Mouse (Mus musculus): ENCODE measurements at regions not wholly inside any gene's neighbourhood (a gene's known extent, or its start where the extent isn't known, plus 50 kb on each side); places are given as distances from the start of the nearest gene placed in this dataset.
A peak's percentile ranks its signal among the peaks of the same experiment; 100 is the strongest.

DNA sequence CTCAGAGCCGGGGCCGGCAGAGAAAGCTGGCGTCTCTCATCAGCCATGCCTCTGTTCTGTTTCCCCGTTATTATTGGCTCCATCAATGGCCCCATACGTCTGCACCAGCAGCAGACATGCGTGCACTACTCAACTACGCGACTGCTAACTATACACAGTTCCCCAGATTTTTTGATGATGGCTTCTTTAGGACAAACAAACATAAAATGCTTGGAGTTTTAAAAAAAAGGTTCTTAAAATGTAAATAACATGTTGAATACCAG is 256.6 kb downstream of the Ankrd16 start:
- DNase-seq = no peak

DNA sequence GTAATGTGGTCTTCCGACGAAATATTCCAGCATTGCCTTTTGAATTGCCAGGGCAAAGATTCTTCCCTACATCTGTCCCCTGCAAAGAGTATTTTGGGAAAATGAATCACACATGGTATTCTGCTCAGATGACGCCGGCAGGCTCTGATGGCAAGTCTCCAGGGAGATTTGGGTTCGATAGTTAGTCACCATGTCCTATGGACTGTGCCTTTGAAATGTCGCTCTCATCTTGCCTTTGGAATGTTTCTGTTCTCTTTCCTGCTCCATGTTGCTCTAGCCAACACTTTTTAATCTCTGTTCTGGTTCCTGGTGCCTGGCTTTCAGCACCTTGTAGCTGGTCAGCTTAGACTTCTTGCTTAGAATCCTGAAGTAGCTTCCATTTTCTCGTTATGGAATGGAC is 252.3 kb downstream of the Itga8 start:
- no peak for DNase-seq

DNA sequence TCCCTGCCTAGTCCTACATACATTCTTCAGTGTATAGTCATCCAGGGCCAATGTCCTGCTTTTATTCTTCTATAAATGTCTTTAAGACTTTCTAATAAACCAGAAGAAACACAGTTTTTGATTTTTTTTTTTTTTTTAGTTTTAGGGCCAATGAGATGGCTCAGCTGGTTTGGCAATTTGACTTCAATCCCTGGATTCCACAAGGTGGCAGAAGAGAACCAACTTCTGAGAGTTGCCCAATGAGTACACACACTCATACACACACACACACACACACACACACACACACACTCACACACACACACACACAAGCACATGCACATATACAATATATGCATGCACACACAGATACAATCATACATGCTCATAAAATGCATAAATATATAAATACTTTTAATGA is 251.8 kb downstream of the Itga8 start:
- DNase-seq = peak; percentile 52

DNA sequence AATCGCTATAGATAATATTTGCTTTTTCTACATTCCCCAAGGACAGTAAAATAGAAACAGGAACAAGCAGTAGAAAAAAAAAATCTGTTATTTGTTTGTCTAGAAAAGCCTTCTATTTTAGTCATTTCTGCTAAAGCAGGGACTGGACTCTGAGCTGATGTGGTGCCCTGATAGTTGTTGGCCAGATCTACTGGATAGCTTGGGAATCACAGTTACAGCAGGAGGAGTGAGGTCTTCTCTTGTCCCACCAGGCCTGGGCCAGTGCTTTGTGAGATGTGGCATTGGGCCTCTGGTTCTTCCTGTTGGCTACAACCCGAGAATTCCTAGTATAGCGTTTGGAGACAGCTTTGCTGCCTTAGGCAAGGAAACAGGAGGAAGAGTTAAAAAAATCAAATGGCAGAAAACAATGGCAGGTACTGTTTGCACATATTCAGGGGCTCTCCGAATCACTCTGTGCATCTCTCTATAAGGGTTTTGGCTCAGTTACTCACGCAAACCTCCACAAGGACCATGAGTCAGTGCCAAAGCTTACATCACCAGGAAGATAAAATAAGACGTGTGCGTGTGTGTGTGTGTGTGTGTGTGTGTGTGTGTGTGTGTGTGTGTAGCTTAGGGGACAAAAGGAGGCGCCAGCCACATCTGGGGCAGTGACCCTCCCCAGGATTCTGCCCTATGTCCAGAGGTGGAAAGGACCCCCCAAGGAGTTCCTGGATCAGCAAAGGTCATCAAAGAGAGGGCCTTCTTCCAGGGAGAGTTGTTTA is 248.1 kb downstream of the Itga8 start:
- DNase-seq = no peak

DNA sequence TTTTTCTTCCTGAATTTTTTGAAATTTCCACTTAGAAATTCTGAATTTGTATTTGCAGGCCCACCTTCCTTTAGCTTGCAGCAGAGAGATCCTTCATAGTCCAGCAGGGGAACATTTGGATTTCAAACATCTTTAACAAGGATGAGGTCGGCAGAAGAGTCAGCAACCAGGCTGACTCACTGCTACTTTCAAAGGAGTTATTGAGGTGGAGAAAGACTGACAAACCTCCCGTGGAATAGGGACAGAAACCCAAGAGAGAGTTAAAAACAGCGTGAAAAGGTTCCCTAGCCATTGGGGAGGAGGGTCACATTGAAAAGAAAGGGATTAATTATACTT is 247.6 kb downstream of the Itga8 start:
- DNase-seq = no peak

Data from lung, postnatal 10 days (tissue).